Comparison of ENCODE assay signal across 27 mouse cellular contexts in the genomic region with DNA sequence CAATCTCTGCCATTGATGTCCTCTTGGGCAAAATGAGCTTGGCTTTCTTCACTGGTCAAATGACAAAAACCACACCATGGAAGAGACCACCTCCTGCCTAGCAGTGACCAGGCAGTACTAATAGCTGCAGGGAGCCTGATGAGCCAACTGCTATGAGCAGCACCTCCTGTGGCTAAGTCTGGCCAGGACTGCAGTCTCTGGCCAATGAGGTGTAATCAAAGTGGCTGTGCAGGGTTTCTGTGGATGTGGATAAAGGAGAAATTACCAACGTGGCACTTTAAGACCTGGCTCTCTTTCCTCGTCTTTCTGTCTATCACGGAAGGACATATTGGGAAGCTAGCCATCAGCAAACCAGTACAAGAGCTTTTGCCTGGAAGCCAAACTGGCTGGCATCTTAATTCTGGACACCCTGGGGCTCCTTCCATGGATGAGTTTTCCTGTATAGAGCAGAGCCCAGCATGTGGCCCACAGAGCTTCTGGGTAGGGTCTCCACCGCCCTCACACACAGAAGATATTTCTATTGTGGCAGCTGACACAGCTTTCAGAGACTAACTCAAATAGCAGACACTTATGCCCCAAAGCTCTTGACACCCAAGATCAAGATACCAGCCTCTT.
A peak's percentile ranks its signal among the peaks of the same experiment; 100 is the strongest.
DNase-seq lines count a peak whose midpoint lies in the region; ATAC-seq lines count a peak whose summit lies in the region.
"Had no signal": no experiment of that assay in that cellular context is flagged by ENCODE, and none has a peak within 500 bp of the region (broad histone marks: within the 10 kb centered on the region; RNA-seq: fewer than 3 reads in every experiment).

No protein-coding gene starts in this region.

- no peaks in the 10 kb centered on the region; the same call in 1 of the 2 replicates for H3K4me1 ChIP-seq in hindbrain, embryonic 16.5 days (ENCODE audit: control insufficient read depth, insufficient read depth, low read depth, low read length)
- no peaks in the 10 kb centered on the region for H3K4me1 ChIP-seq in hindbrain, embryonic 14.5 days (replicated peaks; ENCODE audit: control insufficient read depth, insufficient read depth, low read length)
- H3K4me1 ChIP-seq: forebrain, embryonic 15.5 days; stomach, embryonic 15.5 days had no signal

- no peak overlapping the region for H3K27ac ChIP-seq in hindbrain, embryonic 16.5 days (ENCODE audit: low read depth, low read length)
- no peak overlapping the region for H3K27ac ChIP-seq in hindbrain, embryonic 14.5 days
- H3K27ac ChIP-seq: forebrain, embryonic 15.5 days; heart, embryonic 10.5 days; heart, embryonic 15.5 days; hindbrain, embryonic 15.5 days; limb, embryonic 13.5 days; lung, embryonic 15.5 days; neural tube, embryonic 15.5 days; stomach, embryonic 15.5 days had no signal

- H3K36me3 ChIP-seq in hindbrain, embryonic 16.5 days (ENCODE audit: control insufficient read depth, insufficient read depth, low read length), result no peaks in the 10 kb centered on the region
- H3K36me3 ChIP-seq in hindbrain, embryonic 14.5 days (replicated peaks; ENCODE audit: control insufficient read depth, insufficient read depth), result no peaks in the 10 kb centered on the region
- H3K36me3 ChIP-seq: forebrain, embryonic 15.5 days; heart, embryonic 10.5 days; heart, embryonic 15.5 days; hindbrain, embryonic 15.5 days; limb, embryonic 13.5 days; lung, embryonic 15.5 days; neural tube, embryonic 15.5 days; stomach, embryonic 15.5 days had no signal

- WGBS in hindbrain, embryonic 16.5 days, result 44% methylated on average over 4 of the region's 4 CpGs
- WGBS in hindbrain, embryonic 14.5 days, result 49% methylated on average over 4 of the region's 4 CpGs

- H3K27me3 ChIP-seq in hindbrain, embryonic 16.5 days (replicated peaks; ENCODE audit: control insufficient read depth, insufficient read depth, low read length), result no peaks in the 10 kb centered on the region
- no peaks in the 10 kb centered on the region for H3K27me3 ChIP-seq in hindbrain, embryonic 14.5 days (ENCODE audit: control insufficient read depth, insufficient read depth, low read length)
- H3K27me3 ChIP-seq: forebrain, embryonic 15.5 days; hindbrain, embryonic 15.5 days; limb, embryonic 13.5 days; lung, embryonic 15.5 days; neural tube, embryonic 15.5 days; stomach, embryonic 15.5 days had no signal

- DNase-seq in hindbrain, embryonic 14.5 days (ENCODE audit: low spot score), result no peak
- DNase-seq in brain, adult 2 months (ENCODE audit: low read depth, low spot score), result peak; percentile 64
- DNase-seq in cerebellum, adult 18-20 months, result peak; percentile 59 to 61
- peak; percentile 65 to 78 for DNase-seq in cerebellum, postnatal 10 days
- no peak for DNase-seq in kidney, adult 8-10 months
- DNase-seq in lung, postnatal 36 days, result no peak
- DNase-seq in heart, postnatal 14 days, result no peak
- DNase-seq: adrenal gland, postnatal 10 days; gastrocnemius, postnatal 25 days; heart, adult 11 months; heart, postnatal 36 days; kidney, postnatal 14 days; midbrain, embryonic 14.5 days; retina, postnatal 1 day; right cerebral cortex, postnatal 14 days had no signal

- H3K9me3 ChIP-seq in hindbrain, embryonic 16.5 days (ENCODE audit: control insufficient read depth, low read length), result peaks cover 4% of the 10 kb centered on the region; the same call in 1 of the 2 replicates
- H3K9me3 ChIP-seq in hindbrain, embryonic 14.5 days (ENCODE audit: control insufficient read depth, low read length), result 0 out of 2 replicates have a peak, but pooled peaks cover 9% of the 10 kb centered on the region
- H3K9me3 ChIP-seq: heart, embryonic 15.5 days; hindbrain, embryonic 15.5 days; lung, embryonic 15.5 days; neural tube, embryonic 15.5 days; stomach, embryonic 15.5 days had no signal

- ATAC-seq in hindbrain, embryonic 16.5 days, result peak; percentile 48; the same call in 1 of the 2 replicates
- no peak for ATAC-seq in hindbrain, embryonic 14.5 days (ENCODE audit: low FRiP score)
- ATAC-seq: forebrain, embryonic 15.5 days; intestine, embryonic 16.5 days; Patski had no signal

- no peak overlapping the region for H3K4me2 ChIP-seq in hindbrain, embryonic 16.5 days (ENCODE audit: low read length)
- H3K4me2 ChIP-seq in hindbrain, embryonic 14.5 days (replicated peaks), result no peak overlapping the region
- H3K4me2 ChIP-seq: forebrain, embryonic 15.5 days; heart, embryonic 15.5 days; hindbrain, embryonic 15.5 days; limb, embryonic 13.5 days; liver, embryonic 11.5 days; lung, embryonic 15.5 days; neural tube, embryonic 15.5 days; stomach, embryonic 15.5 days had no signal

- intact Hi-C loops in heart, postnatal 14 days (cut with DNase I), result no loop called here

- no peak overlapping the region for H3K4me3 ChIP-seq in hindbrain, embryonic 16.5 days (ENCODE audit: low read length)
- no peak overlapping the region for H3K4me3 ChIP-seq in hindbrain, embryonic 14.5 days (replicated peaks; ENCODE audit: low read length)
- H3K4me3 ChIP-seq: forebrain, embryonic 15.5 days; heart, embryonic 10.5 days; heart, embryonic 15.5 days; hindbrain, embryonic 15.5 days; limb, embryonic 13.5 days; lung, embryonic 15.5 days; neural tube, embryonic 15.5 days; stomach, embryonic 15.5 days had no signal

- H3K9ac ChIP-seq in hindbrain, embryonic 16.5 days (ENCODE audit: low read depth, low read length), result no peak overlapping the region
- H3K9ac ChIP-seq in hindbrain, embryonic 14.5 days, result no peak overlapping the region
- H3K9ac ChIP-seq: forebrain, embryonic 15.5 days; heart, embryonic 15.5 days; hindbrain, embryonic 15.5 days; limb, embryonic 13.5 days; lung, embryonic 15.5 days; neural tube, embryonic 15.5 days; stomach, embryonic 15.5 days had no signal

Comparison
In these comparisons a context has a peak if more than half of its experiments do, and no peak if none do; other contexts are left out.
1. DNase-seq: peak in brain, adult 2 months (single experiment), cerebellum, adult 18-20 months (2 of 2) and cerebellum, postnatal 10 days (2 of 2); none in hindbrain, embryonic 14.5 days (single experiment), kidney, adult 8-10 months (0 of 2), lung, postnatal 36 days (single experiment) and heart, postnatal 14 days (0 of 2).